Mouse (Mus musculus): ENCODE data around the gene Prss27. TPM values are rescaled to one million over a fixed set of nuclear protein-coding genes. Genes with fewer than 3 reads are reported as not detected.

Gene Prss27
- total RNA-seq, 2 experiments from 2014 or later: not detected

DNA sequence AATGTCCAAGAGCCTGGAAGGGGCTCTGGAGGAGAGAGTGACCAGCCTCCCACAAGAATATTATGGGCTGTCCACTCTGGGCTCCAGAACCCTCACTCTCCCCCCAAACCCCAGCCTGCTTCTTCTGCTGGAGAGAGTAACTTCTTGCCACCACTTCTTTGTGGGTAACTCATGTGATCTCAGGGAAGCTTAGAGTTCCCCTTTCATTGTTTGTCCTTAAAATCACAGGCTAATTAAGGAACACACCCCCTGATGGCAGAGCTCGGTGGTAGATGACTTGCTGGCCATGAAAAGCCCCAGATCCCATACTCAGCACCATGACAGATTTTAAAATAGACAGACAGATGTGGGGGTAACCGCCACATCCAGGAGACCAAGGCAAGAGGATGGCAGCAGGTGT lies 31.0 kb upstream of the Prss27 start:
- intact Hi-C loops (cut with DNase I): no loop called here
- TF ChIP-seq CTCF (IDR thresholded peaks at IDR 0.05): no peak
- Histone ChIP-seq H3K27ac (no peak overlapping the region), H3K4me3 (no peak overlapping the region)
- no peak for DNase-seq (ENCODE audit: extremely low spot score in 1 of 2, low spot score in 2 of 2)

DNA sequence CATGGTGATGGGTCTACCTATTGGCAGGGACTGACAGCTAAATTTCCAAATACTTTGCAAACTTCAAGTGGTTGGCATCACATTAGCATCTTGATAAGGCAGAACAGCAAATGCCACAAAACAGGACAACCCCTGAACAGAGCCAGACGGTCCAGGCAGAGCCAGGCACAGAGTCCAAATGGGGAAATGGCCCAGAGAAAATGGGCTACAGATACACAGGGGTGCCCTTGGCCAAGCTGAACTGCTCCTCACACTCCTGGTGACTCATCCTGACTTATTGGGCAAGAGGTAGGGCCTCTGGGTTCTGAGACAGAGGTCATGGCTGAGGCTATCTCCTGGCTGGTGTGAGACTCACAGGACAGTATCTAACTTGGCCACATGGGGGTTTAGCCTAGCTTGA lies 30.6 kb upstream of the Prss27 start:
- no peak overlapping the region for H3K27ac ChIP-seq
- intact Hi-C loops (cut with DNase I): no loop called here
- H3K4me3 ChIP-seq: no peak overlapping the region
- no peak for DNase-seq (ENCODE audit: extremely low spot score in 1 of 2, low spot score in 2 of 2)
- TF ChIP-seq CTCF (IDR thresholded peaks at IDR 0.05): no peak

DNA sequence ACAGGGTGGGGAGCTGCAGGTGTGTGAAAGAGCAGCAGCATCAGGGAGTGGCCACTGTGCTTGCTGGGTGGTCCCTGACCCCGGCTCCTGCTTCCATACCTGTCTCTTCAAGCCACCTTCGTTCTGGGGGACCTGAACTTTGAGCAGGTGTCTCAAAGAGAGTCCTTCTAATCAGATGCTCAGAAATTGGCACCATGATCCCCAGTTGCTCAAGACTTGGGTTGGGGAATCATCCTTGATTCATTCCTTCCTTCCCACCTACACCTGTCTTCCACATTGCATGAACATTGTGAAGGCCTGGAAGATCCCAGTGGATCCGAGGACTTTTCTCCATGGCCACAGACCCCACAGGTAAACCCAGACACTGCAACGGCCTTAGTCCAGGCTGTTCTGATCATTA lies 29.8 kb upstream of the Prss27 start:
- no peak for DNase-seq (ENCODE audit: extremely low spot score in 1 of 2, low spot score in 2 of 2)
- Histone ChIP-seq H3K4me3 (no peak overlapping the region), H3K27ac (no peak overlapping the region)
- no peak for TF ChIP-seq CTCF (IDR thresholded peaks at IDR 0.05)
- intact Hi-C loops (cut with DNase I): no loop called here

DNA sequence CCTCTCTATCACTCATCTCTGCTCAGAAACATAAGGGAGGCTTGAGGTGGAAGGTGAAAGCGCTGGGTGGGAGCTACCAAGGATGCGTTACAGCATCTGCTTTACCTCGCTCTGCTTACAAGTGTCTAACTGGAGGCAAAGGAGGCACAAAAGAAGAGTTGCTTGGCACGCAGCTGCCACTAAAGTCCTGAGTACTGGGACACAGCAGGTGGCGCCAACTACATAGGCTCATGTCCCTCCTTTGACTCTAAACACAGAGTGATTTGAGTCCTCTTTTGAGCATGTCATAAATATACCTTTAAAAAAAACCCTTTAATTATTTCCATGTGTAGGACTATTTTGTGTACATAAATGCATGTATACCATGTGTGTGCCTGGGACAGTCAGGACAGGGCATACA lies 28.3 kb upstream of the Prss27 start:
- H3K4me3 ChIP-seq: no peak overlapping the region
- no peak overlapping the region for H3K27ac ChIP-seq
- intact Hi-C loops (cut with DNase I): no loop called here
- DNase-seq (ENCODE audit: extremely low spot score in 1 of 2, low spot score in 2 of 2): no peak
- TF ChIP-seq CTCF (IDR thresholded peaks at IDR 0.05): no peak; the same call in none of the 2 replicates

DNA sequence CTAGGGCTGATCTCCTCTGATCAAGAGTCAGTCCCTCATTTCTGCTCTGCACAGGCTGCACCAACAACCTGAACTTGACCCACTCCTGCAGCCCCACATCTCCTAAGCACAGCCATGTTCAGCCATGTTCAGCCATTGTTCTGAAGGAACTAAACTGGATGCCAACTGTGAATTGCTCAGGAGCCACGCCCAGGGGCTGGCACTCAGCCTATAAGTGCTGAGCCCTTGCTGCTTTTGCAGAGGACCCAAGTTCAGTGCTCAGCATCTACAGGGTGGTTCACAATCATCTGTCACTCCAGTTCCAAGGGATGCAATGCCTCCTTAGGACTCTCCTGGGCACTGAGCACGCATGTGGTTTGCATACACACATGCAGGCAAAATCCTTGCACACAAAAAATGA lies 25.0 kb upstream of the Prss27 start:
- intact Hi-C loops (cut with DNase I): no loop called here
- no peak for TF ChIP-seq CTCF (IDR thresholded peaks at IDR 0.05)
- Histone ChIP-seq H3K4me3 (no peak overlapping the region), H3K27ac (no peak overlapping the region)
- DNase-seq (ENCODE audit: extremely low spot score in 1 of 2, low spot score in 2 of 2): no peak

DNA sequence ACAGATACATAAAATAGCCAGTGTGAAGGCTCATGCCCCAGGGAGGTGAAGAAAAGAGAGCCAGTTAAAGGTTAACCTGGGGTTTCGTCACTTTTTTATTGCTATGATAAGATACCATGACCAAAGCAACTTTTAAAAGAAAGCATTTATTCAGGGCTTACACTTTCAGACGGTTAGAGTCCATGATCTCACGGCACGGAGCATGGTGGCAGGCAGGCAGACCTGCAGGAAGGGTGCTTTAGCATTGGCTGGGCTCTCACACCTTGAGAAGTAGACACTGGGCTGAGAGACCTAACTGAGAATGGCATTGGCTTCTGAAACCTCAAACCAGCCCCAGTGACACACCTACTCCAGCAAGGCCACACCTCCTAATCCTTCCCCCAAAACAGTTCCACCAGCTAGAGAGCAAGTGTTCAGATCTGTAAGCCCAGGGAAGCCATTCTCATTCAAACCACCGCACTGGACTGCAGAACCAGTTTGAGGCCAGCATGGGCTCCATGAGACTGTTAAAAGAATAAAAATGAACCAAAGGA lies 23.4 kb upstream of the Prss27 start:
- Histone ChIP-seq H3K4me3 (no peak overlapping the region), H3K27ac (no peak overlapping the region)
- no peak for DNase-seq (ENCODE audit: extremely low spot score in 1 of 2, low spot score in 2 of 2)
- no peak for TF ChIP-seq CTCF (IDR thresholded peaks at IDR 0.05)
- intact Hi-C loops (cut with DNase I): no loop called here

DNA sequence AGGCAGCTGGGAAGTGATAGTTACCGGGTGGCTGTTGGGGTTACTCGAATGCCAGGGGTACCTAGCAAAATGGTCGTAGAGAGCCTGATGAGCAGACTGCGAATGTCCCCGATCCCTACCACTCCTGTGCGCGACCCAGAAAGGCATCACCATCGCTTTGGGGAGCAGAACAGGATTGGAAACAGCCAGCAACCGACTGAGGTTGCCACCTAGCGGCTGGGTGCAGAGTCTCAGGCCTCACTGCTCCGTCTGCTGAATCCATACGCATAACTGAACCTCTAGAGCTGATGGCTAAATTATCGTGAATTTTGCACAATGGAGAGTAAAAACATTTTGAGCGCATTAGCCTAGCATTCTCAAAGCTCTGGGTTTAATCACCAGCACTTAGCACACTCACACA lies 22.2 kb upstream of the Prss27 start:
- Histone ChIP-seq H3K4me3 (no peak overlapping the region), H3K27ac (no peak overlapping the region)
- peak; percentile 75 for TF ChIP-seq CTCF (IDR thresholded peaks at IDR 0.05)
- intact Hi-C loops (cut with DNase I): no loop called here
- no peak for DNase-seq (ENCODE audit: extremely low spot score in 1 of 2, low spot score in 2 of 2)

DNA sequence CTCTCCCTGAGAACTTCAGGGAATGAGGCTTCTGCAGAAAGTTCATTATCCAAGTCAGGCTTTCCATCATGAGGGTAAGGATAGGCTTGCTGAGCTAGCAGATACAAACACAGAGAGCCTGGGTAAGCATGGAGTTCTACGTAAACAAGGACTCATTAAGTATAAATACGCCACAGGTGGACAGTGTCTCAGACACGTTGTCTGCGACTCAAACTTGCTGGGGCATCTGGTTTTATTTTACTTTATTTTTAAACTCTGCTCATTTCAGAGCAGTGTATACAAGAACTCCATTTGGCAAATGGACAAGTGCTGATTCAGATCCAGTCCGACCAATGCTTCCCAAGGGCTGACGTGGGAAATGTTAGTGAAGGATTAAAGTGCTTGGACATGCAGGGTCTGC lies 17.2 kb upstream of the Prss27 start:
- DNase-seq (ENCODE audit: extremely low spot score in 1 of 2, low spot score in 2 of 2): no peak
- no peak overlapping the region for H3K4me3 ChIP-seq
- intact Hi-C loops (cut with DNase I): no loop called here
- no peak overlapping the region for H3K27ac ChIP-seq
- no peak for TF ChIP-seq CTCF (IDR thresholded peaks at IDR 0.05)

DNA sequence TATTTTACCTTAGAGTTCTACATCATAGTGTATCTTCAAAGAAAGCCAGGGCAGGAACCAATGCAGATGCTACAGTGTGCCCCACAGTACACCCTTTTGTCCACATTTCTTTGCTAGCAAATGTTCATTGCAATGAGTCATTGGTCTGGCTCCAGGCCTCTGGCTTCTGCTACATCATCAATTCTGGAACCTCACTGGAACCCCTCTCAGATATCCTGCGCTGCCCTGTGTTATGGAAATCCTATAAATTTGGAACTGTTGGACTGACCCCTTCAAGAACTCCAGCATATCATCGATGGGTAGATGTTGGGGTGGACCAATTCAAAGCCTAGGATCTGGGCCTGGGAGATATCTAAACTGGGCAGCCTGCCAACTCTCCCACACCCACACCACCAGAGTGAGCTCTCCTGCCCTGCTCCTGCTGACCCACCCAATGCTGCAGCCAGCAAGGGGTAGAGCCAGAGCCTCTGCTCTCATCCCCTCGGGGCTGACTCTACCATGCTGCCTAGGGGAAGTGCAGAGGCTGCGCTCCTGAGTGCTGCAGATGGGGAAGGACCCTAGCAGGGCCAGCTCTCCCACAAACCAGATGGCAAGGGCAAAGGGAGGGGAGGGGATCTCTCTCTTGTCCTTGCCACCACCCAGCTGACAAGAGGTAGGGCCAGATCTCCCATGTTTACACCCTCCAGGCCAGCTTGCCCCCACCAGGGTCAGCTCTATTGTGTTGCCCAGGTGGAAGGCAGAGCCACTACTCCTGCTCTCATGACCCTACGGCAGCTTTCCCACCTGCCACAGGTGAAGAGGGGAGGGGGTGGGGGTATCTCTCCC lies 16.4 kb upstream of the Prss27 start:
- no peak for TF ChIP-seq CTCF (IDR thresholded peaks at IDR 0.05)
- Histone ChIP-seq H3K27ac (no peak overlapping the region), H3K4me3 (no peak overlapping the region)
- no peak for DNase-seq (ENCODE audit: extremely low spot score in 1 of 2, low spot score in 2 of 2)
- intact Hi-C loops (cut with DNase I): no loop called here

DNA sequence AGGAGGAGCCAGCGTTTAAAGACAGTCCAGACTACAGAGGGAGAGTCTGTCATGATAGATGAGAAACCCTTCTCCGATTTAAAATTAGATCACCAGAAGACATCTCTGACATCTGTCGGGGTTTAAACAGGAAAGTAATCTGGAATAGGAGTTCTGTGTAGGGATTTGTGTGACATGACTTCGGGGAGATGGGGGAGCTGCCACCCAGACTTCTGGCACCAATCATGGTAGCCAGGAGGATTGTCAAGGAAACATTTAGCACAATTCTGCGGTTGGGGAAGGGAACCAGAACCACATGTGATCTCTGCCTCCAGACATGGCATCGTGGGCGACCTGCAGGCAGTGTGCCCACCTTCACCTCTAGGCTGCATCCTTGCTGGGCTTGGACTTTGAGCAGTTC lies 8.5 kb upstream of the Prss27 start:
- no peak overlapping the region for H3K4me3 ChIP-seq
- no peak for DNase-seq (ENCODE audit: extremely low spot score in 1 of 2, low spot score in 2 of 2)
- TF ChIP-seq CTCF (IDR thresholded peaks at IDR 0.05): no peak
- intact Hi-C loops (cut with DNase I): no loop called here
- H3K27ac ChIP-seq: no peak overlapping the region

DNA sequence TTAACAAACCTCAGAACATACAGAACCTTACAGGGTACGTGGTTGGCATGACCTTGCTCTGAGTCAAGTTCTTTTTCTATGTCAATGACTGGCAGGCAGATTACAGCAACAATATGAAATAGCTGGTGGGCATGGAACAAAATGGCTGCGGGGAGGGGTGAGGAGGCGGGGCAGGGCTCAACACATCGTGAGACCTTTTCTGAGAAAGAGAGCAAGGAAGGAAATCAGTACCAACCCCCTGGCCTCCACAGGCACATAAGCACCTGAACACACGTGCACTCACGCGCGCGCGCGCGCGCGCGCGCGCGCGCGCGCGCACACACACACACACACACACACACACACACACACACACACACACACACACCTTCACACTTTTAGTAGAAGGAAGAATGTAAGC lies 7.4 kb upstream of the Prss27 start:
- no peak overlapping the region for H3K27ac ChIP-seq

DNA sequence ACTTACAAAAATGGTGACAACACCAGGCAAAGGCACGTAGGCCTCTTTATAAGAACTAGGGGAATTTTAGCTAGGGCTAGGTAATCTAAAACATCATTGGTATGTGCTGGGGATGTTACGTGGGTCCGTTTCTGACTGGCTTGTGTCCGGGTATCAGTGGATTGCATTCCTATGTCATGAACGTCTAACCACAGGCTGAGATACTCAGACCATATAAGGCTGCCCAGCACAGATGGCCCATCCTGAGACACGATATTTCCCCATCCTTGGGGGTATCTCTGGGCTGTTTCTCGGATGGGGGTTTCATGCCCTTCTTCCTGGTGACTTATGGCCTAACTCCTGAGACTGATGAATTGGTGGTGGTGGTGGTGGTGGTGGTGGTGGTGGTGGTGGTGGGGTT lies 2.9 kb upstream of the Prss27 start:
- intact Hi-C loops (cut with DNase I): no loop called here
- H3K4me3 ChIP-seq: no peak overlapping the region
- DNase-seq (ENCODE audit: extremely low spot score in 1 of 2, low spot score in 2 of 2): no peak
- TF ChIP-seq CTCF (IDR thresholded peaks at IDR 0.05): no peak
- H3K27ac ChIP-seq: no peak overlapping the region

More for the DNA sequence above, 7.4 kb upstream of the Prss27 start:
- intact Hi-C loops (cut with DNase I): no loop called here
- no peak for DNase-seq (ENCODE audit: extremely low spot score in 1 of 2, low spot score in 2 of 2)
- no peak overlapping the region for H3K4me3 ChIP-seq
- TF ChIP-seq CTCF (IDR thresholded peaks at IDR 0.05): no peak

DNA sequence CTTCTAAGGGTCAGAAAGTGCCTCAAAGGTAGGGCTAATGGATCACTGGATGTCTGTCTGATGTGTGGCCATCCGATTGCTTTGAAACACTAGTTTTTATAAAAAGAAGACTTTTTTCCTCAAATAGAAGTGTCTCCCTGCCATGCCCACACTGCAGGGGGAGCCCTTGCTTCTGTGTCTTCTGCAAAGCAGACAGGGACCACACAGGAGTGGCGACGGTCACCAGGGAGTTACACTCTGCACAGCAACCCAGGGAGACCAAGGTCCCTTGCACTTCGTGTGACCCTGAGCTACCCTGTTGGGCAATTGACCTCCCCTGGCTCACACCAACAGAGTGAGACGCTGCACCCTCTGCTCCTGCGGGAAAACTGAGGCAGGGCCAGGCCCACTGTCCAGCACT lies 990 bp upstream of the Prss27 start:
- TF ChIP-seq CTCF (IDR thresholded peaks at IDR 0.05): peak; percentile 20
- no peak overlapping the region for H3K4me3 ChIP-seq
- DNase-seq (ENCODE audit: extremely low spot score in 1 of 2, low spot score in 2 of 2): no peak
- intact Hi-C loops (cut with DNase I): no loop called here
- H3K27ac ChIP-seq: no peak overlapping the region
